Mouse (Mus musculus) macrophage (primary cell): ENCODE data around the gene Lrrc17. TPM values are rescaled to one million over a fixed set of nuclear protein-coding genes. Genes with fewer than 3 reads are reported as not detected.
"Not testable (repeated sequence)": the region's sequence is repeated elsewhere in the genome, so short reads cannot be mapped to it uniquely, and the experiment has no call there.

Source experiments
- H3K27ac ChIP-seq: fragments of 350-480 bp; formaldehyde crosslinking; 2 replicates; pipeline ENCODE4 v1.9.0; 2021
- H3K36me3 ChIP-seq: fragments of 350-480 bp; formaldehyde crosslinking; 2 replicates; pipeline ENCODE4 v1.9.0; 2021; ENCODE audit errors: inconsistent target
- H3K4me3 ChIP-seq: fragments of 350-480 bp; formaldehyde crosslinking; 2 replicates; pipeline ENCODE4 v1.9.0; 2021; ENCODE audit errors: inconsistent target
- H3K79me2 ChIP-seq: fragments of 350-480 bp; formaldehyde crosslinking; 2 replicates; pipeline ENCODE4 v1.9.0; 2021; ENCODE audit errors: inconsistent target
- WGBS: methylation state at CpG from one replicate; pipeline ENCODE4 v1.1.7; 2026; ENCODE audit warnings: inconsistent platforms; ENCODE audit not compliant: missing documents; 5-methylcytosine and 5-hydroxymethylcytosine counted together
- polyA plus RNA-seq: library from polyadenylated mRNA; stranded (reverse); fragments of 250-400 nt; gene quantifications from 3 replicates; pipeline ENCODE4 v1.2.4, GENCODE M21; 2018; ENCODE audit warnings: inconsistent platforms

Lrrc17 gene
- polyA plus RNA-seq, 1 experiment from 2014 or later, result not detected

- Histone ChIP-seq H3K36me3 (no peaks in the 10 kb centered on the region), H3K79me2 (no peaks in the 10 kb centered on the region), H3K4me3 (no peak overlapping the region), H3K27ac (no peak overlapping the region)
- 90% methylated on average over 12 of the region's 12 CpGs for WGBS
These were observed 65.2 kb downstream of the Lrrc17 start for GRCm38 (mm10) chr5:21608311-21609304.

- Histone ChIP-seq H3K79me2 (no peaks in the 10 kb centered on the region), H3K36me3 (no peaks in the 10 kb centered on the region), H3K27ac (no peak overlapping the region), H3K4me3 (no peak overlapping the region)
- 3% methylated on average over 3 of the region's 3 CpGs for WGBS
These were observed 67.6 kb downstream of the Lrrc17 start for GRCm38 (mm10) chr5:21610996-21611395.

- not testable (repeated sequence) for H3K36me3 ChIP-seq, H3K4me3 ChIP-seq, H3K27ac ChIP-seq, H3K79me2 ChIP-seq
- 95% methylated on average over 11 of the region's 11 CpGs for WGBS
These were observed 70.9 kb downstream of the Lrrc17 start for GRCm38 (mm10) chr5:21614299-21614698.

GRCm38 (mm10) chr5:21616450-21617009 lies 73.2 kb downstream of the Lrrc17 start:
- 100% methylated on average over 2 of the region's 3 CpGs for WGBS
- Histone ChIP-seq H3K27ac (no peak overlapping the region), H3K79me2 (no peaks in the 10 kb centered on the region), H3K36me3 (no peaks in the 10 kb centered on the region), H3K4me3 (no peak overlapping the region)

Other genes starting within 250 kb of the Lrrc17 start
- gene Fgl2, start 170.9 kb upstream of the Lrrc17 start, polyA plus RNA-seq, result 22.6 to 148 TPM (median 48.4 TPM) in 3 replicates
- gene Ccdc146, start 118.9 kb upstream of the Lrrc17 start, polyA plus RNA-seq, result 0.19 TPM in 1 of 3 replicates, not detected in the others
- gene Fam185a, start 118.6 kb upstream of the Lrrc17 start, polyA plus RNA-seq, result 1.7 to 3.0 TPM (median 1.8 TPM) in 3 replicates
- not detected in 3 replicates for gene Fbxl13, start 102.1 kb downstream of the Lrrc17 start, polyA plus RNA-seq
- gene Armc10, start 102.3 kb downstream of the Lrrc17 start, polyA plus RNA-seq, result 25.3 to 27.4 TPM (median 26.0 TPM) in 3 replicates
- 3.4 to 6.0 TPM (median 4.8 TPM) in 3 replicates for gene Napepld, start 157.8 kb downstream of the Lrrc17 start, polyA plus RNA-seq
- 44.9 to 107 TPM (median 54.7 TPM) in 3 replicates for gene Pmpcb, start 193.6 kb downstream of the Lrrc17 start, polyA plus RNA-seq
- 34.1 to 81.4 TPM (median 62.3 TPM) in 3 replicates for gene Dnajc2, start 241.7 kb downstream of the Lrrc17 start, polyA plus RNA-seq
- gene Psmc2, start 241.7 kb downstream of the Lrrc17 start, polyA plus RNA-seq, result 85.7 to 124 TPM (median 98.6 TPM) in 3 replicates